Mouse (Mus musculus) kidney, adult 11 months (tissue): Measurements from ENCODE around the gene Sult2b1.

ENCODE experiments used
- DNase-seq: peaks from one replicate; pipeline ENCODE4 v3.0.0; 2022

The Sult2b1 gene

GRCm38 (mm10) chr7:45689800-45690199, 94.7 kb downstream of the Sult2b1 start:
- no peak for DNase-seq

- DNase-seq = no peak
Observed at GRCm38 (mm10) chr7:45689099-45689498, 95.4 kb downstream of the Sult2b1 start.

GRCm38 (mm10) chr7:45686841-45687240, 97.6 kb downstream of the Sult2b1 start:
- no peak for DNase-seq

GRCm38 (mm10) chr7:45685811-45686210, 98.7 kb downstream of the Sult2b1 start:
- DNase-seq = no peak

GRCm38 (mm10) chr7:45683396-45684050, 100.9 kb downstream of the Sult2b1 start, which contains the start of gene Ntn5:
TSS of gene Ntn5 (plus strand) at chr7:45684022.
- no peak for DNase-seq

GRCm38 (mm10) chr7:45682144-45683126, 102.0 kb downstream of the Sult2b1 start:
- DNase-seq = peak; percentile 75

- DNase-seq = no peak
Observed at GRCm38 (mm10) chr7:45681046-45681736, 103.3 kb downstream of the Sult2b1 start.
